In genomic region chr17:12845862-12846261, GRCm38 (mm10) we compare ENCODE assay signal across 14 mouse cellular contexts. TPM values are rescaled to one million over a fixed set of nuclear protein-coding genes. Genes with fewer than 3 reads are reported as not detected.
DNase-seq lines count a peak whose midpoint lies in the region; ATAC-seq and TF ChIP-seq lines count a peak whose summit lies in the region.
"Had no signal": no experiment of that assay in that cellular context is flagged by ENCODE, and none has a peak within 500 bp of the region (broad histone marks: within the 10 kb centered on the region; RNA-seq: fewer than 3 reads in every experiment).

No protein-coding gene starts in this region.

- 36% methylated on average over 5 of the region's 5 CpGs for WGBS in kidney, adult 2 months
- WGBS in lung, embryonic 16.5 days = 23% methylated on average over 5 of the region's 5 CpGs
- WGBS in lung, adult 2 months = 43% methylated on average over 5 of the region's 5 CpGs
- whole genome bisulfite sequencing in embryonic facial prominence, embryonic 14.5 days = 15% methylated on average over 5 of the region's 5 CpGs
- WGBS in stomach, embryonic 14.5 days = 26% methylated on average over 5 of the region's 5 CpGs

- H3K4me2 ChIP-seq in lung, embryonic 16.5 days (ENCODE audit: low read depth, low read length) = no peak overlapping the region
- peak overlapping the region; percentile 1; the same call in 1 of the 2 replicates for H3K4me2 ChIP-seq in embryonic facial prominence, embryonic 14.5 days (ENCODE audit: low read depth, low read length)
- H3K4me2 ChIP-seq in stomach, embryonic 14.5 days (replicated peaks; ENCODE audit: low read depth, low read length) = no peak overlapping the region
- H3K4me2 ChIP-seq: liver, embryonic 12.5 days; midbrain, embryonic 15.5 days had no signal

- ATAC-seq in lung, embryonic 16.5 days (ENCODE audit: low read depth) = 0 out of 2 replicates have a peak, but pooled peaks have one; percentile 26
- peak; percentile 62 for ATAC-seq in embryonic facial prominence, embryonic 14.5 days (ENCODE audit: low read depth)
- peak; percentile 61; the same call in 1 of the 2 replicates for ATAC-seq in stomach, embryonic 14.5 days (ENCODE audit: insufficient number of reproducible peaks, insufficient read depth, low FRiP score, low read depth)
- no peak for ATAC-seq in cerebellum, adult (ENCODE audit: insufficient number of reproducible peaks, low FRiP score, low TSS enrichment)
- ATAC-seq: hindbrain, embryonic 16.5 days; liver, embryonic 12.5 days; midbrain, embryonic 15.5 days had no signal

- H3K27ac ChIP-seq in kidney, adult 2 months (ENCODE audit: insufficient read depth, low read depth, low read length) = peak overlapping the region; percentile 32; the same call in 1 of the 2 replicates
- H3K27ac ChIP-seq in lung, embryonic 16.5 days (ENCODE audit: low read length) = no peak overlapping the region
- peak overlapping the region; percentile 76 for H3K27ac ChIP-seq in embryonic facial prominence, embryonic 14.5 days (replicated peaks; ENCODE audit: low read depth, low read length)
- no peak overlapping the region; the same call in 1 of the 2 replicates for H3K27ac ChIP-seq in stomach, embryonic 14.5 days (ENCODE audit: low read length)
- H3K27ac ChIP-seq: liver, embryonic 12.5 days; macrophage; midbrain, embryonic 15.5 days had no signal

- H3K9me3 ChIP-seq in lung, embryonic 16.5 days (ENCODE audit: control insufficient read depth, low read length) = no peaks in the 10 kb centered on the region
- no peaks in the 10 kb centered on the region for H3K9me3 ChIP-seq in embryonic facial prominence, embryonic 14.5 days (ENCODE audit: control insufficient read depth, low read length)
- no peaks in the 10 kb centered on the region for H3K9me3 ChIP-seq in stomach, embryonic 14.5 days (ENCODE audit: control insufficient read depth, low read depth, low read length)
- H3K9me3 ChIP-seq: liver, embryonic 12.5 days; midbrain, embryonic 15.5 days had no signal

- no peak overlapping the region for H3K4me3 ChIP-seq in kidney, adult 2 months (ENCODE audit: insufficient read depth, low read depth, low read length)
- no peak overlapping the region for H3K4me3 ChIP-seq in lung, embryonic 16.5 days (ENCODE audit: low read length)
- H3K4me3 ChIP-seq in lung, adult 2 months (replicated peaks; ENCODE audit: extremely low read depth, low read depth, low read length) = no peak overlapping the region
- no peak overlapping the region for H3K4me3 ChIP-seq in embryonic facial prominence, embryonic 14.5 days (ENCODE audit: low read depth, low read length)
- H3K4me3 ChIP-seq in stomach, embryonic 14.5 days (ENCODE audit: low read depth, low read length) = no peak overlapping the region
- H3K4me3 ChIP-seq: liver, embryonic 12.5 days; midbrain, embryonic 15.5 days had no signal

- no peak for TF ChIP-seq POLR2A in kidney, adult 2 months (IDR thresholded peaks at IDR 0.05; ENCODE audit: low read depth, low read length)
- no peak for TF ChIP-seq POLR2A in lung, adult 2 months (IDR thresholded peaks at IDR 0.05; ENCODE audit: borderline replicate concordance, extremely low read depth, low read depth, low read length)

- no peaks in the 10 kb centered on the region for H3K36me3 ChIP-seq in kidney, adult 2 months (ENCODE audit: control insufficient read depth, insufficient read depth, low read length)
- no peaks in the 10 kb centered on the region for H3K36me3 ChIP-seq in lung, embryonic 16.5 days (ENCODE audit: control insufficient read depth, insufficient read depth, low read length)
- H3K36me3 ChIP-seq in embryonic facial prominence, embryonic 14.5 days (ENCODE audit: control insufficient read depth, insufficient read depth, low read length) = no peaks in the 10 kb centered on the region
- no peaks in the 10 kb centered on the region for H3K36me3 ChIP-seq in stomach, embryonic 14.5 days (ENCODE audit: control insufficient read depth, insufficient read depth, low read length)
- H3K36me3 ChIP-seq: liver, embryonic 12.5 days; midbrain, embryonic 15.5 days had no signal

- no peaks in the 10 kb centered on the region for H3K27me3 ChIP-seq in kidney, adult 2 months (replicated peaks; ENCODE audit: control insufficient read depth, insufficient read depth, low read length)
- H3K27me3 ChIP-seq in lung, embryonic 16.5 days (ENCODE audit: control insufficient read depth, insufficient read depth, low read depth, low read length) = no peaks in the 10 kb centered on the region
- no peaks in the 10 kb centered on the region for H3K27me3 ChIP-seq in embryonic facial prominence, embryonic 14.5 days (replicated peaks; ENCODE audit: control insufficient read depth, insufficient read depth, low read length)
- H3K27me3 ChIP-seq in stomach, embryonic 14.5 days (ENCODE audit: control insufficient read depth, insufficient read depth, low read length) = no peaks in the 10 kb centered on the region
- H3K27me3 ChIP-seq: midbrain, embryonic 15.5 days had no signal

- no peak overlapping the region for H3K9ac ChIP-seq in lung, embryonic 16.5 days (ENCODE audit: low read length)
- no peak overlapping the region for H3K9ac ChIP-seq in embryonic facial prominence, embryonic 14.5 days (ENCODE audit: low read depth, low read length)
- H3K9ac ChIP-seq in stomach, embryonic 14.5 days (replicated peaks; ENCODE audit: low read depth, low read length) = no peak overlapping the region
- H3K9ac ChIP-seq: liver, embryonic 12.5 days; midbrain, embryonic 15.5 days had no signal

- TF ChIP-seq CTCF in kidney, adult 2 months (conservative IDR thresholded peaks at IDR 0.05; ENCODE audit: insufficient read depth, insufficient read length, low read depth, low read length) = no peak
- no peak for TF ChIP-seq CTCF in lung, adult 2 months (IDR thresholded peaks at IDR 0.05; ENCODE audit: insufficient read depth, low read length)

- H3K4me1 ChIP-seq in kidney, adult 2 months (ENCODE audit: control insufficient read depth, insufficient read depth, low read length) = peaks cover 12% of the 10 kb centered on the region
- H3K4me1 ChIP-seq in lung, embryonic 16.5 days (replicated peaks; ENCODE audit: control insufficient read depth, insufficient read depth, low read length) = peaks cover 7% of the 10 kb centered on the region; the same call in 1 of the 2 replicates
- H3K4me1 ChIP-seq in lung, adult 2 months (ENCODE audit: control insufficient read depth, insufficient read depth, low read length) = no peaks in the 10 kb centered on the region
- H3K4me1 ChIP-seq in embryonic facial prominence, embryonic 14.5 days (ENCODE audit: control insufficient read depth, insufficient read depth, low read length) = peaks cover 24% of the 10 kb centered on the region
- peaks cover 4% of the 10 kb centered on the region; the same call in 1 of the 2 replicates for H3K4me1 ChIP-seq in stomach, embryonic 14.5 days (ENCODE audit: control insufficient read depth, insufficient read depth, low read length)
- H3K4me1 ChIP-seq: liver, embryonic 12.5 days; midbrain, embryonic 15.5 days had no signal

- DNase-seq in kidney, adult 2 months = peak; percentile 31
- DNase-seq in kidney, adult 11 months = no peak
- DNase-seq in lung, adult 2 months = no peak
- DNase-seq in embryonic facial prominence, embryonic 14.5 days (ENCODE audit: low spot score) = peak; percentile 77
- DNase-seq: adrenal gland, adult 8-10 months; thymus, postnatal 25 days had no signal

RNA-seq across cellular contexts. Expression of gene Mas1, which starts 22.1 kb away (rescaled TPM):
- 0.48 and 1.4 TPM in 2 replicates for polyA plus RNA-seq in kidney, adult 2 months (2012; rRNA removed)
- polyA plus RNA-seq in lung, embryonic 16.5 days (2015; fragmentation: Nextera tagmentation; extraction: Ambion mirVana) = 0.25 and 0.40 TPM in 2 replicates
- 0.12 TPM in 1 of 2 replicates, not detected in the other for polyA plus RNA-seq in lung, adult 2 months (2012; rRNA removed)
- 0.99 and 2.1 TPM in 2 replicates for polyA plus RNA-seq in embryonic facial prominence, embryonic 14.5 days (2014; fragmentation: Nextera tagmentation; extraction: Ambion mirVana)
- 1.7 and 2.0 TPM in 2 replicates for polyA plus RNA-seq in stomach, embryonic 14.5 days (2014; fragmentation: Nextera tagmentation; extraction: Ambion mirVana)
- polyA plus RNA-seq: macrophage had no signal

RNA-seq across cellular contexts. Expression of gene Mrgprh, which starts 30.0 kb away (rescaled TPM):
- polyA plus RNA-seq in kidney, adult 2 months (2012; rRNA removed) = 0.31 and 0.52 TPM in 2 replicates
- polyA plus RNA-seq in lung, embryonic 16.5 days (2015; fragmentation: Nextera tagmentation; extraction: Ambion mirVana) = not detected in 2 replicates
- 0.09 and 0.31 TPM in 2 replicates for polyA plus RNA-seq in lung, adult 2 months (2012; rRNA removed)
- polyA plus RNA-seq in embryonic facial prominence, embryonic 14.5 days (2014; fragmentation: Nextera tagmentation; extraction: Ambion mirVana) = 0.10 and 0.14 TPM in 2 replicates
- polyA plus RNA-seq in stomach, embryonic 14.5 days (2014; fragmentation: Nextera tagmentation; extraction: Ambion mirVana) = not detected in 2 replicates
- polyA plus RNA-seq: hindbrain, embryonic 16.5 days; liver, embryonic 12.5 days; macrophage; midbrain, embryonic 15.5 days; neural tube, embryonic 14.5 days had no signal

Comparison
In these comparisons a context has a peak if more than half of its experiments do, and no peak if none do; other contexts are left out.
1. DNase-seq: peak in kidney, adult 2 months (single experiment) and embryonic facial prominence, embryonic 14.5 days (single experiment); none in kidney, adult 11 months (single experiment) and lung, adult 2 months (single experiment).
2. H3K27ac ChIP-seq: peak in kidney, adult 2 months (single experiment) and embryonic facial prominence, embryonic 14.5 days (single experiment); none in lung, embryonic 16.5 days (single experiment) and stomach, embryonic 14.5 days (single experiment).